Mouse (Mus musculus): ENCODE data around the gene Paqr4.

Paqr4 gene

GRCm38 (mm10) chr17:23726758-23727142 is 13.9 kb downstream of the Paqr4 start:
- in situ Hi-C loops (cut with MboI, MseI): no loop called here

- in situ Hi-C loops (cut with MboI, MseI): no loop called here
Measured at GRCm38 (mm10) chr17:23725999-23726757, 14.5 kb downstream of the Paqr4 start, which contains the start of gene Pkmyt1. Pkmyt1 (plus strand) TSS chr17:23726336.

- in situ Hi-C loops (cut with MboI, MseI): no loop called here
Measured at GRCm38 (mm10) chr17:23725477-23725876, 15.2 kb downstream of the Paqr4 start.

GRCm38 (mm10) chr17:23722376-23723125 is 18.1 kb downstream of the Paqr4 start, which contains the start of gene 1520401A03Rik:
1520401A03Rik (minus strand) TSS chr17:23722783.
- in situ Hi-C loops (cut with MboI, MseI): no loop called here

- in situ Hi-C loops (cut with MboI, MseI): no loop called here
Measured at GRCm38 (mm10) chr17:23721886-23722285, 18.8 kb downstream of the Paqr4 start.

GRCm38 (mm10) chr17:23719455-23719854 is 21.2 kb downstream of the Paqr4 start:
- in situ Hi-C loops (cut with MboI, MseI): no loop called here

- in situ Hi-C loops (cut with MboI, MseI): no loop called here
Measured at GRCm38 (mm10) chr17:23717003-23717402, 23.7 kb downstream of the Paqr4 start.

- in situ Hi-C loops (cut with MboI, MseI): loop anchor here (5.0 kb wide), 1 partner anchor 34 kb away; the partner anchor contains the start of genes Hcfc1r1 and Thoc6
Measured at GRCm38 (mm10) chr17:23706212-23706611, 34.5 kb downstream of the Paqr4 start.

GRCm38 (mm10) chr17:23705525-23706104 is 35.1 kb downstream of the Paqr4 start:
- in situ Hi-C loops (cut with MboI, MseI): loop anchor here (5.0 kb wide), 1 partner anchor 33 kb away; the partner anchor contains the start of genes Hcfc1r1 and Thoc6

GRCm38 (mm10) chr17:23704741-23705140 is 35.9 kb downstream of the Paqr4 start:
- in situ Hi-C loops (cut with MboI, MseI): loop anchor here (5.0 kb wide), 2 partner anchors 32 to 67 kb away; partner anchors contain the start of genes Hcfc1r1 and Thoc6

- in situ Hi-C loops (cut with MboI, MseI): loop anchor here (5.0 kb wide), 1 partner anchor 66 kb away; no protein-coding TSS in a partner anchor
Measured at GRCm38 (mm10) chr17:23703301-23703700, 37.4 kb downstream of the Paqr4 start.

- in situ Hi-C loops (cut with MboI, MseI): loop anchor here (5.0 kb wide), 1 partner anchor 63 kb away; no protein-coding TSS in a partner anchor
Measured at GRCm38 (mm10) chr17:23700079-23700478, 40.6 kb downstream of the Paqr4 start.

- in situ Hi-C loops (cut with MboI, MseI): loop anchor here (5.0 kb wide), 1 partner anchor 62 kb away; no protein-coding TSS in a partner anchor
Measured at GRCm38 (mm10) chr17:23699131-23700077, 41.3 kb downstream of the Paqr4 start.

GRCm38 (mm10) chr17:23695801-23696200 is 44.9 kb downstream of the Paqr4 start:
- in situ Hi-C loops (cut with MboI, MseI): no loop called here

GRCm38 (mm10) chr17:23694491-23694890 is 46.2 kb downstream of the Paqr4 start:
- in situ Hi-C loops (cut with MboI, MseI): no loop called here

Measured in T-helper 2 cell (primary cell).